Mouse (Mus musculus) telencephalon, adult 2 months (tissue): ENCODE data around the gene Uqcc1.

ENCODE experiments used
- DNase-seq: peaks from one replicate; pipeline ENCODE4 v3.0.0-alpha.2; 2011; ENCODE audit warnings: low read depth, low spot score

Uqcc1 gene

DNA sequence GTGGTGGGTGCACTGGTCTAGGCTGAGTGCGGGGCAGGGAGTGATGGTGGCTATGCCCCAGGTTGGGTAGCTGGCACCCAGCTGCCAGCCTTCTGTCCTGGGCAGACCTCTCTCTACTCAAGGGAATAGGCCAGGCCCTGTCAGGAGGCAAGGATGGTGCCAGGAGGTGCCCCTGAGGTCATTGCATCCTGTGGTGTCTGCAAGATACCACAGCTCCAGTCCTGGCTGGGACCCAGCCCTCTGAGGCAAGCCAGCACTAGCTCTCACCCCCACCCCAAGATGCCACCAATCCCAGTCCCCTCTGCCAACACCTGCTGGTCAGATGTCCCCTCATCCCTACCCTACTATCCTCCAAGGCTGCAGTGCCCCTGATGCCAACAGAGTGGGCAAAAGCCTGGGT is 113.9 kb downstream of the Uqcc1 start:
- DNase-seq = no peak

GRCm38 (mm10) chr2:155814829-155815228 is 115.3 kb downstream of the Uqcc1 start:
- no peak for DNase-seq

DNA sequence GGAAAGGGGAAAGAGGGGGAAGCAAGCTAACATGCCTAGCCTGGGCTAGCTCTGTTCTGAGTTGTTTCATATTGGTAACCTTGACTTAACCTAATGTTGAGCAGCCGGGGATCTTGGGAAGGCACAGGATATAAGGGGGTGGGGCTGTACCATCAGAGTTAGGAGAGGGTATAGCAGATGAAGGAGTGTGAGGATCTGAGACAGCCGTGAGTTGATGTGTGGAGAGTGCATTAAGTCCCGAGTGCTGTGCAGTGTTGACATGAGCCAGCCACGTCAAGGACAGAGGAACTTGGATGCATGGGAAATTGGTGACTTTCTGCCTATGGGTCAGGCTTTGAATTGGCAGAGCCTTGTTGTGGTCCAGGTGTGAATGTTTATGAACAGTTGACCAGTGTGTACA is 117.5 kb downstream of the Uqcc1 start:
- no peak for DNase-seq

GRCm38 (mm10) chr2:155811821-155812396 is 118.2 kb downstream of the Uqcc1 start:
- DNase-seq = peak; percentile 82

GRCm38 (mm10) chr2:155809620-155810019 is 120.5 kb downstream of the Uqcc1 start:
- no peak for DNase-seq

DNA sequence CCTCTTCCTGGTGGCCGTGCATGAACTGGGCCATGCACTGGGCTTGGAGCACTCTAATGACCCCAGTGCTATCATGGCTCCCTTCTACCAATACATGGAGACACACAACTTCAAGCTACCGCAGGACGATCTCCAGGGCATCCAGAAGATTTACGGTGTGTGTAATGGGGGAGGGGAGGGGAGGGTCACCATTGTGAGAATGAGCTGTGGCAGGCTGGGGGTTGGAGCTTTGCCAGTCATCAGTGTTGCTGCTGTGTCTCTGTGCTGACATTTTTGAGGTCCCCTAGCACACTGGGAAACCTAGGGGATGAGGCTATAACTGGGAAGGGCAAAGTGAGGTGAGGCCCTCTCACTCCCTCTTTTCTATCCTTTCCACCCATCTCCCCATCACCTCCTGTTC is 122.7 kb downstream of the Uqcc1 start:
- DNase-seq = no peak

- DNase-seq = no peak
Observed at GRCm38 (mm10) chr2:155806548-155806947, 123.6 kb downstream of the Uqcc1 start.

DNA sequence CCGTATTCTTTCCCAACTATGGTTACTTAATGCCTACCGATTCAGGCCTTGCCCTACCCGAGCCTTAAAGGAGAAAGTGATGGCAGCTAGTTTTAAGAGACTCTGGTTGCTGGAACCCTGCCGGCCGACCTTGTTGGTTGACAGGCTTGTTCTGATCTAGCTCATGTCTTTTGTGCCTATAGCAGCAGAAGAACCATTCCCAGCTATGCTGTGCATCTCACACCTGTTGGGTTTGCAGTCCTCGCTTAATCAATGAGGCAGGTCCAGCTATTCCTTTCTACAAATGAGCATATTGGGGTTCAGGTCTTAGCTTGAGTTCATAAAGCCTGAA is 124.2 kb downstream of the Uqcc1 start:
- no peak for DNase-seq

- no peak for DNase-seq
Observed at GRCm38 (mm10) chr2:155805231-155805924, 124.7 kb downstream of the Uqcc1 start.

GRCm38 (mm10) chr2:155804053-155804452 is 126.1 kb downstream of the Uqcc1 start:
- DNase-seq = no peak

DNA sequence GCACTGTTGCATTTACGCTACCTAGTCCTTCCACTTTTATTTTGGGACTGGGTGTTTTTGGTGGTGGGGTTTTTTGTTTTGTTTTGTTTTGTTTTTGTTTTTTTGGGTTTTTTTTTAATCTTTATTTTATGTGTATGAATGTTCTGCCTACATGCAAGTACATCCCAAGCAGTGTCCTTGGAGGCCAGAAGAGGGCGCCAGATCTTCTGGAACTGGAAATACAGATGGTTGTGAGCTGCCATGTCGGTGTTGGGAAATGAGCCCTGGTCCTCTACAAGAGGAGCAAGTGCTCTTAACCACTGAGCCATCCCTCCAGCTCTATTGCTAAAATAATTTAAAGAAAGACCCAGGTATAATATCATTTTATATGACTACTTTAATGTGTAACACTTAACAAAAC is 127.3 kb downstream of the Uqcc1 start:
- DNase-seq = no peak

- DNase-seq = no peak
Observed at GRCm38 (mm10) chr2:155798613-155799012, 131.5 kb downstream of the Uqcc1 start.
